ENCODE assay signal across 10 mouse cellular contexts in genomic region chr6:56879352-56879955, GRCm38 (mm10). TPM values are rescaled to one million over a fixed set of nuclear protein-coding genes. Genes with fewer than 3 reads are reported as not detected.
A peak's percentile ranks its signal among the peaks of the same experiment; 100 is the strongest.
DNase-seq lines count a peak whose midpoint lies in the region; ATAC-seq lines count a peak whose summit lies in the region.
"Had no signal": no experiment of that assay in that cellular context is flagged by ENCODE, and none has a peak within 500 bp of the region (broad histone marks: within the 10 kb centered on the region; RNA-seq: fewer than 3 reads in every experiment).

No protein-coding gene starts in this region.

- intact Hi-C loops in heart, postnatal 25 days (cut with DNase I): no loop called here

- H3K27ac ChIP-seq in heart, embryonic 10.5 days: peak overlapping the region; percentile 4; the same call in 1 of the 2 replicates
- H3K27ac ChIP-seq in liver, embryonic 13.5 days: peak overlapping the region; percentile 41; the same call in 1 of the 2 replicates
- H3K27ac ChIP-seq: lung, embryonic 15.5 days had no signal

- H3K27me3 ChIP-seq in heart, embryonic 10.5 days (ENCODE audit: insufficient read depth, poor library complexity, severe bottlenecking): no peaks in the 10 kb centered on the region
- no peaks in the 10 kb centered on the region for H3K27me3 ChIP-seq in liver, embryonic 13.5 days
- H3K27me3 ChIP-seq: lung, embryonic 15.5 days had no signal

- no peak for DNase-seq in heart, embryonic 10.5 days (ENCODE audit: low spot score)
- DNase-seq in heart, postnatal 25 days (ENCODE audit: low spot score): no peak
- DNase-seq in thymus, postnatal 14 days: peak; percentile 7
- DNase-seq in thymus, postnatal 4 days: no peak
- no peak for DNase-seq in liver, embryonic 13.5 days
- DNase-seq in left cerebral cortex, adult 18-20 months (ENCODE audit: low spot score in 2 of 2): no peak
- no peak for DNase-seq in right cerebral cortex, postnatal 4 days
- no peak for DNase-seq in right cerebral cortex, postnatal 10 days (ENCODE audit: low spot score in 2 of 2)

- H3K4me2 ChIP-seq in liver, embryonic 13.5 days: no peak overlapping the region
- H3K4me2 ChIP-seq: lung, embryonic 15.5 days had no signal

- peaks cover 67% of the 10 kb centered on the region for H3K36me3 ChIP-seq in heart, embryonic 10.5 days
- H3K36me3 ChIP-seq in liver, embryonic 13.5 days: peaks cover 64% of the 10 kb centered on the region

- WGBS in heart, embryonic 10.5 days: 20% methylated on average over 1 of the region's 1 CpGs
- 8% methylated on average over 1 of the region's 1 CpGs for WGBS in liver, embryonic 13.5 days (ENCODE audit: insufficient replicate concordance)

- no peaks in the 10 kb centered on the region for H3K9me3 ChIP-seq in heart, embryonic 10.5 days
- no peaks in the 10 kb centered on the region for H3K9me3 ChIP-seq in liver, embryonic 13.5 days (replicated peaks)
- H3K9me3 ChIP-seq: lung, embryonic 15.5 days had no signal

- H3K4me1 ChIP-seq in heart, embryonic 10.5 days: peaks cover 20% of the 10 kb centered on the region; the same call in 1 of the 2 replicates
- H3K4me1 ChIP-seq in liver, embryonic 13.5 days (replicated peaks): peaks cover 42% of the 10 kb centered on the region
- H3K4me1 ChIP-seq: lung, embryonic 15.5 days had no signal

- no peak overlapping the region for H3K9ac ChIP-seq in liver, embryonic 13.5 days
- H3K9ac ChIP-seq: lung, embryonic 15.5 days had no signal

- ATAC-seq in liver, embryonic 13.5 days (ENCODE audit: low read depth): peak; percentile 76
- ATAC-seq: hindbrain, embryonic 16.5 days had no signal

- H3K4me3 ChIP-seq in heart, embryonic 10.5 days: no peak overlapping the region
- no peak overlapping the region for H3K4me3 ChIP-seq in liver, embryonic 13.5 days (replicated peaks)
- H3K4me3 ChIP-seq: lung, embryonic 15.5 days had no signal

RNA-seq across cellular contexts. Expression of gene Nt5c3, which starts 44.3 kb away (rescaled TPM):
- polyA plus RNA-seq in heart, embryonic 10.5 days (2016; fragmentation: Nextera tagmentation; extraction: Ambion mirVana): 74.1 and 75.4 TPM in 2 replicates
- 10 to 100 TPM; 67.5 to 75.9 TPM for total RNA-seq in heart, postnatal 25 days (2021)
- 244 and 274 TPM in 2 replicates for polyA plus RNA-seq in liver, embryonic 13.5 days (2015; fragmentation: Nextera tagmentation; extraction: Ambion mirVana)
- 10 to 100 TPM; 57.1 to 60.8 TPM for total RNA-seq in left cerebral cortex, adult 18-20 months (2021)

RNA-seq across cellular contexts. Expression of gene Vmn1r4, which starts 44.4 kb away (rescaled TPM):
- polyA plus RNA-seq in heart, embryonic 10.5 days (2016; fragmentation: Nextera tagmentation; extraction: Ambion mirVana): 0.13 and 0.16 TPM in 2 replicates
- total RNA-seq in heart, postnatal 25 days (2021): under 1 TPM in 1 of 2 experiments, not detected in 1; 0.21 TPM
- polyA plus RNA-seq in liver, embryonic 13.5 days (2015; fragmentation: Nextera tagmentation; extraction: Ambion mirVana): 0.15 and 0.19 TPM in 2 replicates
- total RNA-seq in left cerebral cortex, adult 18-20 months (2021): under 1 TPM; 0.16 to 0.42 TPM

RNA-seq across cellular contexts. Expression of gene Fkbp9, which starts 47.6 kb away (rescaled TPM):
- polyA plus RNA-seq in heart, embryonic 10.5 days (2016; fragmentation: Nextera tagmentation; extraction: Ambion mirVana): 122 and 142 TPM in 2 replicates
- total RNA-seq in heart, postnatal 25 days (2021): 10 to 100 TPM; 77.3 to 84.5 TPM
- 26.2 and 28.5 TPM in 2 replicates for polyA plus RNA-seq in liver, embryonic 13.5 days (2015; fragmentation: Nextera tagmentation; extraction: Ambion mirVana)
- 10 to 100 TPM; 26.8 to 31.4 TPM for total RNA-seq in left cerebral cortex, adult 18-20 months (2021)
